Mouse (Mus musculus): Measurements from ENCODE around the gene Mafg.

The Mafg gene

GRCm38 (mm10) chr11:120598283-120598989 is 35.0 kb downstream of the Mafg start, which contains the start of the genes Alyref and Anapc11:
TSS of gene Alyref (minus strand) at chr11:120598365.
TSS of gene Anapc11 (plus strand) at chr11:120598421.
- intact Hi-C loops (cut with DNase I) = no loop called here

GRCm38 (mm10) chr11:120597240-120598235 is 35.9 kb downstream of the Mafg start:
- intact Hi-C loops (cut with DNase I) = no loop called here

- intact Hi-C loops (cut with DNase I) = no loop called here
Measured at GRCm38 (mm10) chr11:120588531-120588930, 44.9 kb downstream of the Mafg start.

- intact Hi-C loops (cut with DNase I) = loop anchor here (5.0 kb wide), 1 partner anchor 97 kb away; no protein-coding TSS in a partner anchor
Measured at GRCm38 (mm10) chr11:120583937-120584336, 49.5 kb downstream of the Mafg start.

- intact Hi-C loops (cut with DNase I) = loop anchor here (5.0 kb wide), 1 partner anchor 96 kb away; no protein-coding TSS in a partner anchor
Measured at GRCm38 (mm10) chr11:120582982-120583293, 50.5 kb downstream of the Mafg start.

- intact Hi-C loops (cut with DNase I) = loop anchor here (5.0 kb wide), 1 partner anchor 95 kb away; no protein-coding TSS in a partner anchor
Measured at GRCm38 (mm10) chr11:120582268-120582981, 51.0 kb downstream of the Mafg start.

GRCm38 (mm10) chr11:120581490-120582267 is 51.7 kb downstream of the Mafg start, which contains the start of gene Arhgdia:
TSS of gene Arhgdia (minus strand) at chr11:120581624.
- intact Hi-C loops (cut with DNase I) = loop anchor here (5.0 kb wide), 1 partner anchor 94 kb away; no protein-coding TSS in a partner anchor

- intact Hi-C loops (cut with DNase I) = loop anchor here (5.0 kb wide), 1 partner anchor 94 kb away; no protein-coding TSS in a partner anchor
Measured at GRCm38 (mm10) chr11:120580871-120581331, 52.5 kb downstream of the Mafg start.

GRCm38 (mm10) chr11:120580190-120580589 is 53.2 kb downstream of the Mafg start:
- intact Hi-C loops (cut with DNase I) = loop anchor here (5.0 kb wide), 1 partner anchor 93 kb away; no protein-coding TSS in a partner anchor

- intact Hi-C loops (cut with DNase I) = loop anchor here (5.0 kb wide), 2 partner anchors 33 to 92 kb away; no protein-coding TSS in a partner anchor
Measured at GRCm38 (mm10) chr11:120579316-120580107, 53.9 kb downstream of the Mafg start.

GRCm38 (mm10) chr11:120578694-120579243 is 54.6 kb downstream of the Mafg start:
- intact Hi-C loops (cut with DNase I) = loop anchor here (5.0 kb wide), 1 partner anchor 34 kb away; no protein-coding TSS in a partner anchor

GRCm38 (mm10) chr11:120578024-120578693 is 55.2 kb downstream of the Mafg start:
- intact Hi-C loops (cut with DNase I) = loop anchor here (5.0 kb wide), 1 partner anchor 34 kb away; no protein-coding TSS in a partner anchor

- intact Hi-C loops (cut with DNase I) = loop anchor here (5.0 kb wide), 1 partner anchor 35 kb away; no protein-coding TSS in a partner anchor
Measured at GRCm38 (mm10) chr11:120577211-120578023, 56.0 kb downstream of the Mafg start.

GRCm38 (mm10) chr11:120576365-120576981 is 56.9 kb downstream of the Mafg start:
- intact Hi-C loops (cut with DNase I) = loop anchor here (5.0 kb wide), 1 partner anchor 36 kb away; no protein-coding TSS in a partner anchor

GRCm38 (mm10) chr11:120575940-120576339 is 57.5 kb downstream of the Mafg start:
- intact Hi-C loops (cut with DNase I) = loop anchor here (5.0 kb wide), 1 partner anchor 36 kb away; no protein-coding TSS in a partner anchor
